Mouse (Mus musculus): ENCODE data around the gene Cd200r3.

DNA sequence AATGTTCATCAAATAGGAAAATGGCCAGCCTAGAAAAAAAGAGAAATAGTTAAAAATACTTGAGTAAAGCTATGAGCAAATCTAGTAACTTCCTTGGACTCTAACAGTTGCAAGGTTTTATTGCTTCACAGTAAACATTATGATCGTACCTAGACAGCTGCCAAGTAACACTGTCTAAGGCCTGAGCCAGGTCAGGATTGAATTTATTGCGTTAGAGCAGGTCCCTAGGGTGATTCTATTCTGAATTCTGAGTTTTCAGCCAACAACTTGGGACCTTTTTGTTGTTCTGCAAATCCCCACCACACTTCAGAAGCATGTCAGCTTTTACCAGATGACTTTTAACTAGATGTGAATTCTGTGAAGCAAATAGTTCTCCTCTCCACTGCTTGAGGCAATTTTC, 87.3 kb downstream of the Cd200r3 start:
- TF ChIP-seq POLR2A (IDR thresholded peaks at IDR 0.05; ENCODE audit: insufficient read depth, low read length) (no peak), CTCF (IDR thresholded peaks at IDR 0.05; ENCODE audit: low read depth, low read length) (no peak)
